Mouse (Mus musculus): ENCODE data around the gene Baiap2l2. TPM values are rescaled to one million over a fixed set of nuclear protein-coding genes. Genes with fewer than 3 reads are reported as not detected.

The Baiap2l2 gene
- polyA plus RNA-seq, 1 experiment from 2014 or later = 2.3 TPM

DNA sequence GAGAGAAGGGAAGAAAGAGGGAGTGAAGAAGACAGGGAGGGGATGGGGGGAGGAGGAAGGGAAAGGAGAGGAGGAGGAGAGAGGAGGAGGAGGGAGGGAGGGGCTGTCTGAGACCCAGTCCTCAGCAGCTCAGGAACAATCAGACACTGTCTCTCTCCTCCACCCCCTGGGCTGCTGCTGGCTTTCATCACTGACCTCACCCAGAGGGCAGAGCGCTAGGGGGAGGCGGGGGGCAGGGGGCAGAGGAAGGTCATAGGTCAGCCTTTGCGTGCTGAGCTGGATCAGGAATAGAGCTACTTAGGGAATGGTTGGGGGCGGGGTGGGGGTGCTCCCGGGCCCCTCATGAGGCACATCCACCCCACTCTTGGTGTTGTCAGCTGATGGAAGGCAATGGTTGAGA, 61.7 kb downstream of the Baiap2l2 start:
- H3K9me3 ChIP-seq (ENCODE audit: control insufficient read depth, low read length) = no peaks in the 10 kb centered on the region
- H3K4me2 ChIP-seq (ENCODE audit: low read depth, low read length) = no peak overlapping the region
- 9% methylated on average over 3 of the region's 5 CpGs for WGBS
- no peak overlapping the region for H3K9ac ChIP-seq (replicated peaks; ENCODE audit: low read depth, low read length)
- no peak for ATAC-seq (ENCODE audit: low read depth)
- no peak overlapping the region for H3K4me3 ChIP-seq (ENCODE audit: low read depth, low read length)
- H3K27ac ChIP-seq (ENCODE audit: low read depth, low read length) = no peak overlapping the region
- H3K36me3 ChIP-seq (ENCODE audit: control insufficient read depth, insufficient read depth, low read length) = no peaks in the 10 kb centered on the region
- no peaks in the 10 kb centered on the region for H3K27me3 ChIP-seq (ENCODE audit: control insufficient read depth, insufficient read depth, low read length)
- peaks cover 6% of the 10 kb centered on the region for H3K4me1 ChIP-seq (ENCODE audit: control insufficient read depth, insufficient read depth, low read length)

DNA sequence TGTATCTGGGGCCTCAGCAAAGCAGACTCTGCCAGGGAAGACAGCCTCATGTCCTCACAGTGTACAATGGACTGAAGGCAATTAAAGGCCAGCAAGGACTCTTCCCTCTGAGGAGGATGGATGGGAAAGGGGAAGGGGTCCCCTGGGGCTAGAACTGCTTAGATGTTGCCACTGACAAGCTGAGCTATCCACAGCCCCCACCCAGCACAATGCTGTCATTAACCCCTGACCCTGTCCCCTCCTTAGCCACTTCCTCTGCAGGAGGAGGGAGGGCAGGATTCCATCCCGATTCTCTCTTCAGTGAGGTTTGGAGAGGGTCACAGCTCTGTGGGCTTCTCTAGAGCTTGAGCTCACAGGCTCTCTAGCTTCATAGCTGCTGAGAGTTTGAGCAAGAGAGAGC, 65.8 kb downstream of the Baiap2l2 start:
- Histone ChIP-seq H3K9me3 (ENCODE audit: control insufficient read depth, low read length) (no peaks in the 10 kb centered on the region), H3K9ac (replicated peaks; ENCODE audit: low read depth, low read length) (no peak overlapping the region; the same call in 1 of the 2 replicates), H3K4me2 (ENCODE audit: low read depth, low read length) (no peak overlapping the region), H3K4me3 (ENCODE audit: low read depth, low read length) (no peak overlapping the region), H3K36me3 (ENCODE audit: control insufficient read depth, insufficient read depth, low read length) (no peaks in the 10 kb centered on the region), H3K4me1 (ENCODE audit: control insufficient read depth, insufficient read depth, low read length) (no peaks in the 10 kb centered on the region), H3K27me3 (ENCODE audit: control insufficient read depth, insufficient read depth, low read length) (no peaks in the 10 kb centered on the region), H3K27ac (ENCODE audit: low read depth, low read length) (no peak overlapping the region)
- no peak for ATAC-seq (ENCODE audit: low read depth)
- 0% methylated on average over 1 of the region's 1 CpGs for WGBS

DNA sequence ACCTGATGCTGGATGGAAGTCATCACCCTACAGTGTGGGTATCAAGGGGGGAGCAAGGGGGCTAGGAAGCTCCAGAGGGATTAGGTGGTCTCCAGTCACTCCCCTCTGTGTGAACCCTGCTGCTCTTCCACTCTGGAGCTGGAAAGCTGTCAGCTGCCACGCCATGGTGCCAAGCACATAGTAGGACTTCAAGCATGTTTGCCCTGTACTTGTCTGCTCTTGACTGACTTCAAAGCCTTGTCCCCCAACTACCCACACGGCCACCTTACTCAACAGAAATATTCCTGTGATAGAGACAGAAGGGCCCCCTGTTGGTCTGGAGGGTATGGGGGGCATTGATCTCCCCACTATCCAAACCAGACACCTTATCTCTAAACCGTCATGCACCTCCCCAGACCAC, 69.1 kb downstream of the Baiap2l2 start:
- H3K36me3 ChIP-seq (ENCODE audit: control insufficient read depth, insufficient read depth, low read length) = no peaks in the 10 kb centered on the region
- no peaks in the 10 kb centered on the region for H3K4me1 ChIP-seq (ENCODE audit: control insufficient read depth, insufficient read depth, low read length)
- H3K4me2 ChIP-seq (ENCODE audit: low read depth, low read length) = no peak overlapping the region
- ATAC-seq (ENCODE audit: low read depth) = no peak
- no peaks in the 10 kb centered on the region for H3K27me3 ChIP-seq (ENCODE audit: control insufficient read depth, insufficient read depth, low read length)
- H3K9me3 ChIP-seq (ENCODE audit: control insufficient read depth, low read length) = no peaks in the 10 kb centered on the region
- WGBS = 79% methylated on average over 3 of the region's 3 CpGs
- no peak overlapping the region for H3K4me3 ChIP-seq (ENCODE audit: low read depth, low read length)
- H3K27ac ChIP-seq (ENCODE audit: low read depth, low read length) = no peak overlapping the region
- H3K9ac ChIP-seq (replicated peaks; ENCODE audit: low read depth, low read length) = no peak overlapping the region

DNA sequence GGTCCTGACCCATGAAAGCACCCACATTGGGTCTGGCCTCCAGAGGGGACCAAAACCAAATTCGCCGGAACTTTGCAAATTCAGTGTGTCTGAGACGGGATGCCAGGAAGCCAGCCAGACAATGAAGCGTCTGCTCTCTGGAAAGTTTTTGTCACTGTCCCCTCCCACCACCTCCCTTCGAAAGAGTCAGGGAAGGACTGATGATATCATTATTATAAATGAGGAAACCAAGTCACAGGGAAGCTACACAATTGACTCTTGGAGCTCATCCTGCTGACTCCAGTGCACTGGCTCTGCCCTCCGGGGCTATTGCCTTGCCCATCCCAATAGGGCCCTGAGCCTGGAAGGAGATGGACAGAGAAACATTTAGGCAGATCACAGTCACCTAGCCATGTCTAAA, 71.7 kb downstream of the Baiap2l2 start:
- Histone ChIP-seq H3K4me3 (ENCODE audit: low read depth, low read length) (no peak overlapping the region), H3K36me3 (ENCODE audit: control insufficient read depth, insufficient read depth, low read length) (no peaks in the 10 kb centered on the region), H3K9me3 (ENCODE audit: control insufficient read depth, low read length) (no peaks in the 10 kb centered on the region), H3K9ac (replicated peaks; ENCODE audit: low read depth, low read length) (no peak overlapping the region), H3K27ac (ENCODE audit: low read depth, low read length) (no peak overlapping the region; the same call in 1 of the 2 replicates), H3K27me3 (ENCODE audit: control insufficient read depth, insufficient read depth, low read length) (no peaks in the 10 kb centered on the region), H3K4me1 (ENCODE audit: control insufficient read depth, insufficient read depth, low read length) (no peaks in the 10 kb centered on the region), H3K4me2 (ENCODE audit: low read depth, low read length) (no peak overlapping the region)
- 71% methylated on average over 6 of the region's 6 CpGs for WGBS
- ATAC-seq (ENCODE audit: low read depth) = no peak

DNA sequence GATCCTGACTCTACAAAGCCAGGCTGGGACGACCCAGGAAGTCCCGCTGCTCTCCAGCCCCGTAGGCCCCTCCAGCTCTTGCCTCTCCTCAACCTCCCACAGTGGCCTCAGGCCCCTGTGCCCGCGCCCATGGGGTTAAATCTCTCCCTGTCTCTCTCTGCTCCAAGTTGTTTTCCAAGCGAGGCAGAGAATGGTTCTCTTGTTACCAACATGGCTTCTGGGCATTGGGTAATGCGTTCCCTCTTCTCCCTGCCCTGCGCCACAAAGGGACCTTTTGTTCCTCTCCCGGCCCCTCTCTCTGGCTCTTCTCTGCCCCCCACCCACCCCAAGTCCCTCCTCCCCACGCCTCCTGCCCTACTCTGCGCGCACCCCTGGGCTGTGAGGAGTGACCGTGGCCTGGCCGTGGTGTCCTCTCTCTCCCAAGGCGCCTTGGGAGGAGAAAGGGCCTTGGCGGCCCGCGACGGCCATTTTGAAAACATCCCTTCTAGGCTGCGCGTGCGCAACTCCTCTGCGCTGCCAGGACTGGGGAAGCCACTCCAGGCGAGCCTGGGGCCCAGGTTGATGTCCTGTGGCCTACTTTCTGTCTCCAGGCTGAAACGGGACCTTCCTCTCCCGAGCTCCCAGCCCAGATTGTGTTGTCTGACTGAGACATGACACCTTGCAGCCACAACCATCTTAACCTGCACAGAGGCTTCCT, 72.4 kb downstream of the Baiap2l2 start:
- H3K27me3 ChIP-seq (ENCODE audit: control insufficient read depth, insufficient read depth, low read length) = no peaks in the 10 kb centered on the region
- WGBS = 77% methylated on average over 26 of the region's 26 CpGs
- no peaks in the 10 kb centered on the region for H3K4me1 ChIP-seq (ENCODE audit: control insufficient read depth, insufficient read depth, low read length)
- no peak overlapping the region for H3K9ac ChIP-seq (replicated peaks; ENCODE audit: low read depth, low read length)
- no peaks in the 10 kb centered on the region for H3K9me3 ChIP-seq (ENCODE audit: control insufficient read depth, low read length)
- H3K4me2 ChIP-seq (ENCODE audit: low read depth, low read length) = no peak overlapping the region
- no peak overlapping the region for H3K4me3 ChIP-seq (ENCODE audit: low read depth, low read length)
- peak overlapping the region; percentile 29; the same call in 1 of the 2 replicates for H3K27ac ChIP-seq (ENCODE audit: low read depth, low read length)
- H3K36me3 ChIP-seq (ENCODE audit: control insufficient read depth, insufficient read depth, low read length) = no peaks in the 10 kb centered on the region
- ATAC-seq (ENCODE audit: low read depth) = peak; percentile 49; the same call in 1 of the 2 replicates

DNA sequence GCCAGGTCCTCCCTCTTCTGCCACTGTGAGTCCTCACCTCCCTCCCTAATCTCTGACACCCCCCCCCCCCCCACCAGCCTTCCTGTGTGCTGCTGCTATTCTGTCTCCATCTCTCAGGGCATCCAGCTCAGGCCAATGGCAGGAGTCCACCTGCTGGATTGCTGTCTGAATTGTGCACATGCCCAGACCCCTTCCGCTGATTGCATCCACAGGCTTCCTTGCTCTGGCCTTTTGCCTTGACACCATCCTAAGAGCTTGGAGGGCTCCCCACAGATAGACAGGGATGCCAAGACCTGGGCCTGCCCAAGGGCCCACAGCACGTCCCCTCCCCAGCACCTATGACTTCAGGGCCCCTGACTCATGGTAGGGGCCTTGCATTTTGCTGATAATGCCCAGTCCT, 75.0 kb downstream of the Baiap2l2 start:
- H3K4me1 ChIP-seq (ENCODE audit: control insufficient read depth, insufficient read depth, low read length) = no peaks in the 10 kb centered on the region
- H3K36me3 ChIP-seq (ENCODE audit: control insufficient read depth, insufficient read depth, low read length) = no peaks in the 10 kb centered on the region
- no peak overlapping the region for H3K4me3 ChIP-seq (ENCODE audit: low read depth, low read length)
- H3K9ac ChIP-seq (replicated peaks; ENCODE audit: low read depth, low read length) = no peak overlapping the region
- no peaks in the 10 kb centered on the region for H3K27me3 ChIP-seq (ENCODE audit: control insufficient read depth, insufficient read depth, low read length)
- WGBS = 82% methylated on average over 2 of the region's 2 CpGs
- no peak for ATAC-seq (ENCODE audit: low read depth)
- no peaks in the 10 kb centered on the region for H3K9me3 ChIP-seq (ENCODE audit: control insufficient read depth, low read length)
- H3K27ac ChIP-seq (ENCODE audit: low read depth, low read length) = no peak overlapping the region
- H3K4me2 ChIP-seq (ENCODE audit: low read depth, low read length) = no peak overlapping the region

DNA sequence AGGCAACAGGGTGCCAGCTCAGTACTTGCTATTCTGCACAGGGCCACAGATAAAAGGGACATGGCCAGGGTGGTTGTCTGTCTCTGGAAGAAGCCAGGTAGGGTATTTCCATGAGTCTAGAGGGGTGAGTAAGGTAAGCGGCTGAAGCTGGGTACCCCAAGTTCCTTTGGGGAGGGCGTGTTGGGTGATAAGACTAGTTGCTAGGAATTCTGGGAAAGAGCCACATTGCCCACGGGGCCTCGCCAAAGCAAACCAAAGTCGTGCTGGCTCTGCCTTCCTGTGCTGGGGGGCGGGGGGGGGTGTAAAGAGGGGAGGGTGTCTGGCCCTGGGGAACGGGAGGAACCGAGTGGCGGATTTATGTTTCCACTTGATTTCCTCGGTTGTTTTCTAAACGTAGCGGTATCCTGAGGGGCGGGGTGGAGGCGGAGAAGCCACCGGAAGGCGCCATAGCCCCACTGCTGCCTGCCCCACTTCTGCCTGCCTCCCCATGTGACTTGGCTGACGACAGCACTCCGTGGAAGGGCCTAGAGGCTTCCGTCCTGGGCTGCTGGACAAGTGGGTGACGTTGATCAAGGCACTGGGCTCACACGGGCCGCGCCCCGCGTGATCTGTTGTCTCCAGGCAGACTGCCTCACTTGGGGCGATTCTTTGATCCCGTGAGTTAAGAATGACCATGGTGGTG, 76.4 kb downstream of the Baiap2l2 start:
- Histone ChIP-seq H3K27ac (ENCODE audit: low read depth, low read length) (no peak overlapping the region), H3K4me1 (ENCODE audit: control insufficient read depth, insufficient read depth, low read length) (no peaks in the 10 kb centered on the region), H3K27me3 (ENCODE audit: control insufficient read depth, insufficient read depth, low read length) (no peaks in the 10 kb centered on the region), H3K9me3 (ENCODE audit: control insufficient read depth, low read length) (no peaks in the 10 kb centered on the region), H3K4me2 (ENCODE audit: low read depth, low read length) (no peak overlapping the region), H3K9ac (replicated peaks; ENCODE audit: low read depth, low read length) (no peak overlapping the region), H3K36me3 (ENCODE audit: control insufficient read depth, insufficient read depth, low read length) (no peaks in the 10 kb centered on the region), H3K4me3 (ENCODE audit: low read depth, low read length) (no peak overlapping the region)
- no peak for ATAC-seq (ENCODE audit: low read depth)
- 70% methylated on average over 27 of the region's 27 CpGs for WGBS

DNA sequence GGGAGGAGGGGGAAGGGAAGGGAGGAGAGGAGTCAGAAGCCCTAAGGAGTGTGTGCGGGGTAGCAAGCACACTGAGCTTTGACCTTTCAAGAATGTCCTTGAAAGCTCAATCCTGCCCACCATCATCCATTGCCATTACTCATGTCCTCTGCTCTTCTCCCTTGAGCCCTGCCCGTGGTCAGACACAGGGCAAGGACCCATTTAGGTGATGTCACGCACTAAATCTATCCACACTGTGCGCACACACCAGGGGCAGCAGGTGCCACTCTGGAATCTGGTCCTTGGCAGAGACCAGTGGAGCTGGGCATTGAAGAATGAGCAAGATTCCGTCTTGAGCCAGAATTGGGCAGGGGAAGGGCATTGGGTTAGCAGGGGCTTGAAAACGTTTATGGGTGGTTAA, 77.1 kb downstream of the Baiap2l2 start:
- Histone ChIP-seq H3K36me3 (ENCODE audit: control insufficient read depth, insufficient read depth, low read length) (no peaks in the 10 kb centered on the region), H3K9me3 (ENCODE audit: control insufficient read depth, low read length) (no peaks in the 10 kb centered on the region), H3K27me3 (ENCODE audit: control insufficient read depth, insufficient read depth, low read length) (no peaks in the 10 kb centered on the region), H3K4me2 (ENCODE audit: low read depth, low read length) (no peak overlapping the region), H3K27ac (ENCODE audit: low read depth, low read length) (no peak overlapping the region), H3K4me1 (ENCODE audit: control insufficient read depth, insufficient read depth, low read length) (no peaks in the 10 kb centered on the region), H3K4me3 (ENCODE audit: low read depth, low read length) (no peak overlapping the region), H3K9ac (replicated peaks; ENCODE audit: low read depth, low read length) (no peak overlapping the region)
- WGBS = 79% methylated on average over 6 of the region's 6 CpGs
- no peak for ATAC-seq (ENCODE audit: low read depth)
